Mouse (Mus musculus): ENCODE results near the gene Lck. TPM values are rescaled to one million over a fixed set of nuclear protein-coding genes. Genes with fewer than 3 reads are reported as not detected.

Lck gene
- total and polyA plus RNA-seq, 2 experiments from 2014 or later, result 17.5 to 20.7 TPM

DNA sequence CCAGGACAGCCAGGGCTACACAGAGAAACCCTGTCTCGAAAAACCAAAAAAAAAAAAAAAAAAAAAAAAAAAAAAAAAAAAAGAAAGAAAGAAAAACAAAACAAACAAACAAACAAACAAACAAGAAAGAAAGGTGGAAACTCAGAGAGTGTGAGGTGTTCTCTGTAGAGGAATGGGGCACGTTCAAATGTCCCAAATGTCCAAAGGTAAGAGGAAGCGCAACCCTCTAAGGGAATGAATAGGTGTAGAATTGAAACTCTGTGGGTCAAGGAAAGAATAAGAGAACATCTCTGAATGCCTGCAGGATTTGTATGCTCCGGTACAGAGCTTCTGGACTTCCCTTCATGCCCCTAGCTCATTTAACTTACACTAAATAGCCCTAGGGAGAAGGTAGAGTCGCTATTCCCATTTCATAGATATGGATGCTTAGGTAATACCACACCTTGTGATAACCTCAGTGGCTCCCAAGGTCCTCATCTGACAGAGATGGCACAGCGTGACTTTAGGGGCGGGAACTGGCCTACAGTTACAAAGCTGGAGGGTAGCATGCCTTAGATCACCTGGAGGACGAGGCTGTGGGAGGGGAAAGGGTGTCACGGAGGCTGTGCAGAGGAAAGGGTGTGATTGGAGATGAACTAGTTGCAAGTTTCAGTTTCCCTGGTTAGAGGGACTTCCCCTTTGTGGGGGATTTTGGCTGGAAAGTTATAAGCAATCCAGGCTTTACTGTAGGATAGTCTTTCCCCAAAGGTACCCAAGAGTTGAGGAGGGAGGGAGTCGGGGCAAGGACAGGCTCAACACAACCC is 65.8 kb downstream of the Lck start:
- TF ChIP-seq CTCF (IDR thresholded peaks at IDR 0.05), result no peak
- no peak overlapping the region for H3K4me3 ChIP-seq (ENCODE audit: low read depth, low read length)
- DNase-seq (ENCODE audit: low spot score) (no peak), ATAC-seq (ENCODE audit: low FRiP score) (no peak)
- H3K4me2 ChIP-seq (ENCODE audit: low read depth, low read length, poor library complexity, severe bottlenecking), result no peak overlapping the region
- H3K4me1 ChIP-seq (ENCODE audit: insufficient read depth, low read length), result no peaks in the 10 kb centered on the region; the same call in 1 of the 2 replicates
- H3K9me3 ChIP-seq (ENCODE audit: low read length), result no peaks in the 10 kb centered on the region
- H3K27ac ChIP-seq (ENCODE audit: low read depth, low read length), result no peak overlapping the region
- no peaks in the 10 kb centered on the region for H3K36me3 ChIP-seq (ENCODE audit: insufficient read depth, low read length)
- no peak overlapping the region for H3K9ac ChIP-seq (replicated peaks; ENCODE audit: low read length, poor library complexity, severe bottlenecking)
- H3K27me3 ChIP-seq (ENCODE audit: insufficient read depth, low read length), result no peaks in the 10 kb centered on the region
- 74% methylated on average over 9 of the region's 10 CpGs for WGBS

DNA sequence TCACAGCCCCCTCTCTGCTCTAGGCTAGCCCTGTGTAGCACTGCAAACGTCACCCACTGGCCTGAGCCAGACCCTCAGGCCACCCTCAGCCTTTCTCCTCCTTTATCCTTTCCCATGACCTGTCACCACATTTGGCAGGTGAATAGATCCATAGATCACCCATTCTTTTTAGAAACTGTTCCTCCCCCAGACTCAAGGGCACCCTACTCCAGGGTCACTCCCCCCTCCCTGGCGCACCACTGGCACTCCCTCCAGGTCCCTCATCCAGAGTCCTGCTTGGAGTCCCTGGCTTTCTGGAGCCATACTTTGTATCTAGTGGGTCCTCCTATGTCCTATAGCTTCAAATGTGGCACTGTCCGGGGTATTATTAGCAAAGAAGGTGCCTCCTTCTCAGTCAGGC is 67.9 kb downstream of the Lck start:
- no peak overlapping the region for H3K9ac ChIP-seq (replicated peaks; ENCODE audit: low read length, poor library complexity, severe bottlenecking)
- H3K9me3 ChIP-seq (ENCODE audit: low read length), result no peaks in the 10 kb centered on the region

DNA sequence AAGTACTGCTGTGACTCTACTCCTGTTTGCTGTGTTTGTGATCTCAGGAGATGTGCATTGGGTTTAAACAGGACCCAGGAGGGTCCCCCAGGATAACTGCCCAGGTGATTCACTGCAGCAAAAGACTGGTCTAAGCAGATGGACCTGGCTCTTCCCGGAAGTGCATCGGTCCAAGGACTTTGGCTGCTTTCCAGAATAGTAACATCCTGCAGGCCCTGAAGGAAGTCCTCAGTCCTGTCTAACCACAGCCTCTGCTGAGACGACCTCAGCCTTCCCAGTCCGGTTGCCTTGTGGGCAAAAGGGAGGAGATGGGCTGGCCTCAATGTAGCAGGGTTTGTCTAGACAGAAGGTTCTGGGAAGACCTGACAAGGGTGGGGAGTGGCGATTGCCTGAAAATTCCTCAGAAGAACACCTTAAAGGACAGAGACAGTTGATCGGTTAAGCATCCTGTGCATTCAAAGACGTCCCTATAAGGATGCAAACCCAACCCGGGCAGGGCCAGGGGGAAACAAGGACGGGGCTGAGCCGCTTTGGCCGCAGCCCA is 70.5 kb downstream of the Lck start:
- TF ChIP-seq CTCF (IDR thresholded peaks at IDR 0.05), result no peak
- WGBS, result 79% methylated on average over 11 of the region's 11 CpGs

More for the DNA sequence above, 67.9 kb downstream of the Lck start:
- DNase-seq (ENCODE audit: low spot score) (no peak), ATAC-seq (ENCODE audit: low FRiP score) (no peak)
- 79% methylated on average over 3 of the region's 3 CpGs for WGBS
- Histone ChIP-seq H3K27ac (ENCODE audit: low read depth, low read length) (no peak overlapping the region), H3K27me3 (ENCODE audit: insufficient read depth, low read length) (no peaks in the 10 kb centered on the region), H3K4me2 (ENCODE audit: low read depth, low read length, poor library complexity, severe bottlenecking) (no peak overlapping the region), H3K36me3 (ENCODE audit: insufficient read depth, low read length) (no peaks in the 10 kb centered on the region), H3K4me3 (ENCODE audit: low read depth, low read length) (no peak overlapping the region), H3K4me1 (ENCODE audit: insufficient read depth, low read length) (no peaks in the 10 kb centered on the region)
- no peak for TF ChIP-seq CTCF (IDR thresholded peaks at IDR 0.05)

DNA sequence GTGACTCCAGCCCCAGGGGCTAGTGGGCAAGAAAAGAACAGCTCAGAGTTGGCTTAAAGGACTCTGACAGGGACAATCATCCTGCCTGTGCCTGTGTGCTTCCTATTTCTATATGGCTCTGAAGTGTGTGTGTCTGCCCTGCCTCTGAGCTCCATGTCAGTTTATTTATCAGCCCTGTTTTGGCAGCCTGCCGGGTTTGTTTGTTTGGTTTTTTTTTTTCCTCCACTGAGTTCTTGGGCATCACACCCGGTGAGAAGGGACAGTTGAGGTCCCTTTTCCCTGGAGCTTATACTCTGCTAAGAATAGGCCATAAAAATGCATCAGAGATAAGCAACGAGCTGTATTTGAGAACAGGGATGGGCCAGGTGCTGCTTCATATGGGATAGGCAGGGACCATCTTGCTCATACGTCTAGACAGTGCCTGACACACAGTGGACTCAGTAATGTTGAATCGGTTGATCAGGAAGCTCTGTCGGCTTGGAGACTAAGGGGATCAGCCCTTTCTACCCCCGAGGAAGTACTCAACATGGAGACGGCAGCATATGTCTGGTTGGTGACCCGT is 71.0 kb downstream of the Lck start:
- Histone ChIP-seq H3K27me3 (ENCODE audit: insufficient read depth, low read length) (no peaks in the 10 kb centered on the region), H3K9ac (replicated peaks; ENCODE audit: low read length, poor library complexity, severe bottlenecking) (no peak overlapping the region), H3K4me1 (ENCODE audit: insufficient read depth, low read length) (no peaks in the 10 kb centered on the region), H3K4me2 (ENCODE audit: low read depth, low read length, poor library complexity, severe bottlenecking) (no peak overlapping the region), H3K27ac (ENCODE audit: low read depth, low read length) (no peak overlapping the region), H3K36me3 (ENCODE audit: insufficient read depth, low read length) (no peaks in the 10 kb centered on the region), H3K4me3 (ENCODE audit: low read depth, low read length) (no peak overlapping the region), H3K9me3 (ENCODE audit: low read length) (no peaks in the 10 kb centered on the region)
- 71% methylated on average over 9 of the region's 9 CpGs for WGBS
- no peak for TF ChIP-seq CTCF (IDR thresholded peaks at IDR 0.05)
- ATAC-seq (ENCODE audit: low FRiP score), result no peak
- DNase-seq (ENCODE audit: low spot score), result no peak

More for the DNA sequence above, 70.5 kb downstream of the Lck start:
- no peak overlapping the region for H3K4me2 ChIP-seq (ENCODE audit: low read depth, low read length, poor library complexity, severe bottlenecking)
- H3K9ac ChIP-seq (replicated peaks; ENCODE audit: low read length, poor library complexity, severe bottlenecking), result no peak overlapping the region
- no peaks in the 10 kb centered on the region for H3K36me3 ChIP-seq (ENCODE audit: insufficient read depth, low read length)
- ATAC-seq (ENCODE audit: low FRiP score) (no peak), DNase-seq (ENCODE audit: low spot score) (no peak)
- no peaks in the 10 kb centered on the region for H3K27me3 ChIP-seq (ENCODE audit: insufficient read depth, low read length)
- H3K4me3 ChIP-seq (ENCODE audit: low read depth, low read length), result no peak overlapping the region
- no peaks in the 10 kb centered on the region for H3K4me1 ChIP-seq (ENCODE audit: insufficient read depth, low read length)
- no peak overlapping the region for H3K27ac ChIP-seq (ENCODE audit: low read depth, low read length)
- no peaks in the 10 kb centered on the region for H3K9me3 ChIP-seq (ENCODE audit: low read length)

DNA sequence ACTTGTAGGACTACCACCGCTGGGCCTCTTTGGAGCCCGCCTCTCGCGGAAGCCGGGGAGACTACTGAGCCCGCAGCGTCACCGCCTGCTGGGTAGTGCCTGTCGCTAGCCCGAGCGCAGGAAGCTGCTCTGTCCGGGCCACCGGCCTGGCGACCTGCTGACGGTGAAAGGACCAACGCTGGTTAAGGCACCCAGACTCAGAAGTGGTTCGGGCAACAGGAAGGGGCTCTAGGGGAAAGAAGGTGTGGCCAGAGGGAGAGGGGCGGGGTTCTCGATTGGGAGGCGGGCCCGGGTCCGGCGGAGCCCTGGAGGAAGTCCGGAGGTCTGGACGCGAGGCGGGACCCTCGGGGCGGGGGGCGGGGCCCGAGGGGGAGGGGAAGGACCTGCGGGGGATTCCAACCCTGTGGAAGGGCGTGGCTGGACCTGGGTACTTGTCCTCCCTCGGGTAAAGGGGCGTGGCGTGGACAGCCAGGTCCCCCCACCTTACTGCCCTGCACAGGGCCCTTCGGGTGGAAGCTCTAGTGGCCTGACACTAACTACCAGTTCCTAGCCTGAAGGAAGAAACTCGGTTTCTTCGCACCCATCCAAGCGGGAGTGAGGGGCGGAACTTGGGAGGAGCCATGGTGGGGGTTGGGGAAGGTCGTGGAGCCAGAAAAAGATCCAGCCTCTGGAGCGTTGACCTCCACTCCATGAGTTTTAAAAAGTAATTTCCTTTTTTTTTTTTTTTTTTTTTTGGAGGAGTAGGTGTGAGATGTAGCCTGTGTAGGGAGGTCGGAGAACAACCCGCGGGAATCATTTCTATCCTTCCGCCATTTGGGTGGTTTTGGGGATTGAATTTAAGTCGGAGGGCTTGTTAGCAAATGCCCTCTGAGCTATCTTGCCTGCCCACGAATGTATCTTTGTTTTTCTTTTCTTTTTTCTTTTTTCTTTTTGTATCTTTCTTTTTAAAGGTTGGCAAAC is 72.6 kb downstream of the Lck start:
- peak; percentile 73 for ATAC-seq (ENCODE audit: low FRiP score)
- Histone ChIP-seq H3K9me3 (ENCODE audit: low read length) (no peaks in the 10 kb centered on the region), H3K27ac (ENCODE audit: low read depth, low read length) (peak overlapping the region; percentile 59; the same call in 1 of the 2 replicates), H3K9ac (replicated peaks; ENCODE audit: low read length, poor library complexity, severe bottlenecking) (peak overlapping the region; percentile 64), H3K27me3 (ENCODE audit: insufficient read depth, low read length) (no peaks in the 10 kb centered on the region), H3K36me3 (ENCODE audit: insufficient read depth, low read length) (no peaks in the 10 kb centered on the region), H3K4me2 (ENCODE audit: low read depth, low read length, poor library complexity, severe bottlenecking) (peak overlapping the region; percentile 98), H3K4me3 (ENCODE audit: low read depth, low read length) (peak overlapping the region; percentile 55), H3K4me1 (ENCODE audit: insufficient read depth, low read length) (peaks cover 9% of the 10 kb centered on the region)
- no peak for TF ChIP-seq CTCF (IDR thresholded peaks at IDR 0.05)
- WGBS, result 2% methylated on average over 34 of the region's 49 CpGs
- DNase-seq (ENCODE audit: low spot score), result peak; percentile 67
